Mouse (Mus musculus) stomach, postnatal 0 days (tissue): ENCODE data around the gene Gfod1. TPM values are rescaled to one million over a fixed set of nuclear protein-coding genes. Genes with fewer than 3 reads are reported as not detected.

Experiments
- ATAC-seq: fragments of 200-750 bp; cut with Nextera tagmentation; 2 replicates; pipeline ENCODE4 v1.8.0; 2017; ENCODE audit not compliant: low FRiP score, low TSS enrichment
- DNase-seq: peaks from one replicate; pipeline ENCODE4 v3.0.0-alpha.2; 2016; ENCODE audit warnings: low spot score
- H3K27ac ChIP-seq: fragments of 300-500 bp; sonication (generic); replicated peaks from 2 replicates; pipeline ENCODE4 v1.5.1; 2014; ENCODE audit warnings: mild to moderate bottlenecking, control low read depth
- H3K27me3 ChIP-seq: fragments of 300-500 bp; sonication (generic); 2 replicates; pipeline ENCODE4 v1.6.1; 2014; ENCODE audit warnings: low read length; ENCODE audit not compliant: control insufficient read depth, insufficient read depth
- H3K36me3 ChIP-seq: fragments of 300-500 bp; sonication (generic); 2 replicates; pipeline ENCODE4 v1.6.1; 2014; ENCODE audit warnings: low read length, mixed read lengths; ENCODE audit not compliant: control insufficient read depth, insufficient read depth
- H3K4me1 ChIP-seq: fragments of 300-500 bp; sonication (generic); replicated peaks from 2 replicates; pipeline ENCODE4 v1.6.1; 2014; ENCODE audit warnings: antibody characterized with exemption; ENCODE audit not compliant: control insufficient read depth, insufficient read depth
- H3K4me2 ChIP-seq: fragments of 300-500 bp; sonication (generic); replicated peaks from 2 replicates; pipeline ENCODE4 v1.6.1; 2014; ENCODE audit warnings: low read depth, mild to moderate bottlenecking, control low read depth, moderate library complexity
- H3K4me3 ChIP-seq: fragments of 300-500 bp; sonication (generic); 2 replicates; pipeline ENCODE4 v1.5.1; 2014; ENCODE audit warnings: low read depth, low read length, control low read depth
- H3K9ac ChIP-seq: fragments of 300-500 bp; sonication (generic); 2 replicates; pipeline ENCODE4 v1.6.1; 2014; ENCODE audit warnings: mild to moderate bottlenecking, low read length, control low read depth, mixed read lengths
- H3K9me3 ChIP-seq: fragments of 300-500 bp; sonication (generic); 2 replicates; pipeline ENCODE4 v1.6.1; 2016; ENCODE audit warnings: low read length; ENCODE audit not compliant: control insufficient read depth
- CTCF ChIP-seq: IDR thresholded peaks from 2 replicates; pipeline ENCODE4 v1.5.1; 2016; ENCODE audit warnings: antibody characterized with exemption, low read depth, mild to moderate bottlenecking, moderate library complexity
- EP300 ChIP-seq: optimal IDR thresholded peaks from 2 replicates; pipeline ENCODE3; 2016; ENCODE audit warnings: antibody characterized with exemption
- WGBS: fragments of 180-500 bp; shearing (Covaris S2); extraction: QIAGEN DNeasy Blood & Tissue Kit; methylation state at CpG from one replicate; pipeline ENCODE4 v1.1.7; 2014; 5-methylcytosine and 5-hydroxymethylcytosine counted together
- polyA plus RNA-seq: library from polyadenylated mRNA; unstranded; fragments of >200 nt; fragmentation: Nextera tagmentation; extraction: Ambion mirVana; gene quantifications from 2 replicates; pipeline ENCODE4 v1.2.1, GENCODE M21; 2015

The Gfod1 gene
- polyA plus RNA-seq, 1 experiment from 2014 or later: 0.57 TPM

DNA sequence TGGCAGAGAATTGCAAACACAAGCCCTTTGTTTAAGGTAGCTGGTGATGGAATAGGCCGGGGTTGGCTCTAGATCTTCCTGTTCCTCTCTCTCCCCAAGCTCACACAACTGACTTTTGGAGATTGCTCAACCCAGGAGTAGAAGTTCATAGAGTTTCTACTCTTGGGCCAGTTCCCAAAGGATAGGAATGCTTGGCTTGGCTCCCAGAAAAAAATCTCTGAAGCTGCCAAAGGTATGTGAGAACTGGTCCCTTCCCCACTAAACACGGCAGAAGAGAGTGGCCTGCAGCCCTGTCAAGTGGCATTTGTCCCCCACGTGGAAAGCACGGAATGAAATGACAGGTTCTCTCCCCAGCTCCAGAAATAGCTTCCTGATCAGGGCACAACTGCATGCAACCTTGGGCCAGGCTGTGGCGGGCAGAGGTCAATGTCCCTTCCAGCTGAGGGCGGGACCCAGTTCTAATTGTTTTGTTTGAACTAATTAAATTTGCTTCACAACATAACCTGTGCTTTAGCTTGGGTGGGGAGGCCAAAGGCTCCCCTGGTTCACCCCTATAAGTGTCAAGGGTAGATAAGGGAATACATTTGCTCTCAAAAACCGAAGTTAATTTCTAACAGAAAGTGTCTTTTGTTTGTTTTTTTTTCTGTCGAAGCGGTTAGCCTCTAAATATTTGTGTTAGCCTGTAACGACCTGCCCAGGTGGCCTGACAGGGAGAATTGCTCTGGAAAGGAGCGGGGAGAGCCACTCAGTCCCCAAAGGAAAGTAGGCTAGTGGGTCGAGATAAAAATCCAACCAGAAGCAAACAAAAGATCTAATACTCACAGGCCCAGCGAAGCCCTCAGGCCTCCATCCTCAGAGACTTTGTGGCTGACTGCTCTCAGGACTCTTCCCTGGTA lies 71.8 kb downstream of the Gfod1 start:
- ATAC-seq (peak; percentile 72), DNase-seq (peak; percentile 48)
- Histone ChIP-seq H3K4me3 (no peak overlapping the region), H3K27me3 (no peaks in the 10 kb centered on the region), H3K9ac (no peak overlapping the region), H3K27ac (peak overlapping the region; percentile 69; the same call in 1 of the 2 replicates), H3K9me3 (no peaks in the 10 kb centered on the region), H3K4me1 (peaks cover 7% of the 10 kb centered on the region; the same call in 1 of the 2 replicates), H3K36me3 (no peaks in the 10 kb centered on the region), H3K4me2 (no peak overlapping the region)
- WGBS: 15% methylated on average over 13 of the region's 13 CpGs
- TF ChIP-seq EP300 (no peak), CTCF (no peak)

DNA sequence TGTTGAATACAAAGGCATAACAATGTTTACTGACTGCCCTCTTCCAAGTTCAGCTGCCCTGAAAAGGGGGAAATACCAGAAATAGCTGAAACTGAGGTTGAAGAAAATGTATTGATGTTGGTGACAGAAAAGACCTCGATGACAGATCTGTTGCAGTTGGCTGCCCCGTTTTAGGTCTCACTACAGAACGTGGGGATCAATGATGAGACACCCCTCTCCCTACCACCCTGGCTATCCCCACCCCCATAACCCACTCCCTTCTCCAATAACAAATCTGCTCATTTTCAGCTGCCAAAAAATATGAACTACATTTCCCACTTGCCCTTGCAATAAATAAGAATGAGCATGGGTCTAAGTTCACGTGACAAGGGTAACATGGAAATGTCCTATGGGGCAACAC lies 73.1 kb downstream of the Gfod1 start:
- Histone ChIP-seq H3K9ac (no peak overlapping the region), H3K36me3 (no peaks in the 10 kb centered on the region), H3K9me3 (no peaks in the 10 kb centered on the region), H3K27me3 (no peaks in the 10 kb centered on the region), H3K27ac (no peak overlapping the region), H3K4me3 (no peak overlapping the region), H3K4me1 (peaks cover 7% of the 10 kb centered on the region; the same call in 1 of the 2 replicates), H3K4me2 (no peak overlapping the region)
- ATAC-seq: no peak
- no peak for DNase-seq
- TF ChIP-seq EP300 (no peak), CTCF (no peak)
- 55% methylated on average over 4 of the region's 4 CpGs for WGBS

- no peak overlapping the region for H3K27ac ChIP-seq
Measured at GRCm38 (mm10) chr13:43230238-43230637, 73.7 kb downstream of the Gfod1 start.

GRCm38 (mm10) chr13:43229767-43230166 lies 74.2 kb downstream of the Gfod1 start:
- Histone ChIP-seq H3K36me3 (no peaks in the 10 kb centered on the region), H3K4me2 (no peak overlapping the region), H3K9ac (no peak overlapping the region), H3K27me3 (no peaks in the 10 kb centered on the region), H3K4me3 (no peak overlapping the region), H3K9me3 (no peaks in the 10 kb centered on the region), H3K4me1 (peaks cover 7% of the 10 kb centered on the region; the same call in 1 of the 2 replicates), H3K27ac (no peak overlapping the region)
- WGBS: 89% methylated on average over 3 of the region's 3 CpGs
- no peak for DNase-seq
- no peak for ATAC-seq
- TF ChIP-seq EP300 (no peak), CTCF (no peak)

More at GRCm38 (mm10) chr13:43230238-43230637, 73.7 kb downstream of the Gfod1 start:
- ATAC-seq: no peak
- 50% methylated on average over 6 of the region's 6 CpGs for whole genome bisulfite sequencing
- peaks cover 7% of the 10 kb centered on the region; the same call in 1 of the 2 replicates for H3K4me1 ChIP-seq
- H3K4me3 ChIP-seq: no peak overlapping the region
- H3K9me3 ChIP-seq: no peaks in the 10 kb centered on the region
- H3K27me3 ChIP-seq: no peaks in the 10 kb centered on the region
- no peaks in the 10 kb centered on the region for H3K36me3 ChIP-seq
- DNase-seq: no peak
- no peak overlapping the region for H3K4me2 ChIP-seq
- TF ChIP-seq EP300 (no peak), CTCF (no peak)
- no peak overlapping the region for H3K9ac ChIP-seq

GRCm38 (mm10) chr13:43228141-43228540 lies 75.8 kb downstream of the Gfod1 start:
- H3K4me3 ChIP-seq: no peak overlapping the region
- no peaks in the 10 kb centered on the region for H3K9me3 ChIP-seq
- no peaks in the 10 kb centered on the region for H3K27me3 ChIP-seq
- H3K27ac ChIP-seq: no peak overlapping the region
- peaks cover 7% of the 10 kb centered on the region; the same call in 1 of the 2 replicates for H3K4me1 ChIP-seq
- no peak for DNase-seq
- H3K4me2 ChIP-seq: no peak overlapping the region
- 39% methylated on average over 6 of the region's 6 CpGs for WGBS
- TF ChIP-seq CTCF (no peak), EP300 (no peak)
- no peak overlapping the region for H3K9ac ChIP-seq
- no peak for ATAC-seq
- no peaks in the 10 kb centered on the region for H3K36me3 ChIP-seq

- DNase-seq: no peak
- no peaks in the 10 kb centered on the region for H3K4me1 ChIP-seq
- no peak for ATAC-seq
- H3K9ac ChIP-seq: no peak overlapping the region
- no peaks in the 10 kb centered on the region for H3K27me3 ChIP-seq
- 86% methylated on average over 10 of the region's 10 CpGs for WGBS
- no peak overlapping the region for H3K4me2 ChIP-seq
- no peak for TF ChIP-seq EP300
- TF ChIP-seq CTCF: no peak
- H3K36me3 ChIP-seq: no peaks in the 10 kb centered on the region
- H3K27ac ChIP-seq: no peak overlapping the region
- no peak overlapping the region for H3K4me3 ChIP-seq
- no peaks in the 10 kb centered on the region for H3K9me3 ChIP-seq
Measured at GRCm38 (mm10) chr13:43226041-43226440, 77.9 kb downstream of the Gfod1 start.
